Mouse (Mus musculus) ES-E14 (cell line): ENCODE measurements around the gene Siglecf.

Experiments used
- CHD2 ChIP-seq: IDR thresholded peaks from 2 replicates; pipeline ENCODE4 v1.6.1; 2014; ENCODE audit warnings: mild to moderate bottlenecking, low read depth, low read length, inconsistent platforms
- HCFC1 ChIP-seq: IDR thresholded peaks from 2 replicates; pipeline ENCODE4 v1.6.1; 2012; ENCODE audit warnings: low read length, inconsistent platforms, borderline replicate concordance; ENCODE audit not compliant: insufficient read depth
- MAFK ChIP-seq: IDR thresholded peaks from 2 replicates; pipeline ENCODE4 v1.6.1; 2014; ENCODE audit warnings: mild to moderate bottlenecking, low read depth, low read length, inconsistent platforms; ENCODE audit not compliant: insufficient read depth
- ZC3H11A ChIP-seq: IDR thresholded peaks from 2 replicates; pipeline ENCODE4 v1.6.1; 2012; ENCODE audit warnings: low read depth, mild to moderate bottlenecking, inconsistent platforms, low read length, borderline replicate concordance
- ZNF384 ChIP-seq: IDR thresholded peaks from 2 replicates; pipeline ENCODE4 v1.6.1; 2012; ENCODE audit warnings: low read depth, low read length, inconsistent platforms

DNA sequence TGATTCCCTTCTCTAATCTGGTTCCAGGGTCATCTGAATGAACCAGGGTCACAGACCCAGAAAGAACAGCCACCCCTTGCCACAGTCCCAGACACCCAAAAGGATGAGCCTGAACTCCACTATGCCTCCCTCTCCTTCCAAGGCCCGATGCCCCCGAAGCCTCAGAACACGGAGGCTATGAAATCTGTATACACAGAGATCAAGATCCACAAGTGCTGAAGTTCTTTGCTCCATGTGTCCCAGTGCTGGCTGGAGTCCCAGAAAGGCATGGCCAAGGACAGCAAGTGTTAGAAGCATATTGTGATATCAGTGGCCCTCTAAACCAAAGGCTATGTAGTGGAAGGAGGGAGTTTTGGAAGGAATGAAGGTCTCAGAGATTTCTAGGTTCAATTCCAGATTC lies 7.4 kb downstream of the Siglecf start:
- TF ChIP-seq CHD2 = no peak
- no peak for TF ChIP-seq MAFK
- TF ChIP-seq ZC3H11A = no peak
- TF ChIP-seq HCFC1 = no peak
- no peak for TF ChIP-seq ZNF384
